Mouse (Mus musculus): Measurements from ENCODE around the gene Bend3. TPM values are rescaled to one million over a fixed set of nuclear protein-coding genes. Genes with fewer than 3 reads are reported as not detected.
A peak's percentile ranks its signal among the peaks of the same experiment; 100 is the strongest.

Gene Bend3
- polyA plus RNA-seq, 1 experiment from 2014 or later: 2.3 TPM

DNA sequence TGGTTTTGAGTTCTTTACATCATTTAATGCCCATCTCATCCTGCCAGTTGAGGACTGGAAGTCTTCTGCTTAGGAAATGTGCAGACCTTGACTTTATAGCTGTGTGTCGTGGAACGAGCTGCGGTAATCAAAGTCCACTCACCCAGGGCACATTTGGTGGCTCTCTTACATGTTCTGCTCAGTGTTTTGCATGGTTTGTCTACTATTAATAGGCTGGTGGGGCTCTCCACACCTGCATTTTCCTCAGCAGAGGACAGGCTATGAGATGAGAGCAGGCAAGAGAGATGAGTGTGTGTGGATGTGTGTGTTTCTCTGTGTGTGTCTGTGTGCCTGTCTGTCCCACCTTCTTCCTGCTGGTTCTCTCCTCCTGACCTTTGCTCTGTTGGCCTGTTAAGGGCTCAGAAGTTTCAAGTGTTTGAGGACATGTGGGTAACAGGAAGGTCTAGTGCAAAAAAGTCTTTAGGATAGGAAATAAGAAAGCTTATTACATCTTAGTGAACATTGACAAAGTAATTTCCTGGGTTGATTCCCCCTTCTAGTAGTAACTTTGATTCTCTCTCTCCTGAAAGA is 8.9 kb downstream of the Bend3 start:
- no peaks in the 10 kb centered on the region for H3K9me3 ChIP-seq (ENCODE audit: control insufficient read depth, low read length)
- H3K4me1 ChIP-seq (replicated peaks; ENCODE audit: control insufficient read depth, insufficient read depth, low read length): peaks cover 29% of the 10 kb centered on the region
- no peak overlapping the region for H3K4me2 ChIP-seq (ENCODE audit: low read depth, low read length)
- WGBS: 82% methylated on average over 3 of the region's 3 CpGs
- no peak overlapping the region for H3K27ac ChIP-seq (ENCODE audit: low read length)
- H3K27me3 ChIP-seq (ENCODE audit: control insufficient read depth, insufficient read depth, low read depth, low read length): no peaks in the 10 kb centered on the region
- no peak overlapping the region for H3K9ac ChIP-seq (ENCODE audit: low read length)
- H3K4me3 ChIP-seq (ENCODE audit: low read length): no peak overlapping the region
- no peaks in the 10 kb centered on the region for H3K36me3 ChIP-seq (ENCODE audit: control insufficient read depth, insufficient read depth, low read length)
- ATAC-seq (ENCODE audit: low read depth): no peak

DNA sequence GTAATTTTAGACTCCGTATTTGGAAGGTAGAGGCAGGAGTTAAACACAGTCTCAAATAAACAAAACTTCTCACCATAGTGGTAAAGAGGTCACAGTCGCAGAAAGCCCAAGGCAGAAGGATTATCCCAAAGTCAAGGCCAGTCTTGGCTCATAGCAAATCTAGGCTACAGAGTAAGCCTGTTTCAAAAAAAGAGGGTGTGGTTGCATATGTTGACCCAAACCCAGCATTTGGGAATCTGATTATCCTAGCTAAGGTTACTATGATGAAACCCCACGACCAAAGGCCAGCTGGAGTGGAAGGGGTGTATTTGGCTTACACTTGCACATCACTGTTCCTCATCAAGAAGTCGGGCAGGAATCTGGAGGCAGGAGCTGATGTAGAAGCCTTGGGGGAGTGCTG is 9.6 kb downstream of the Bend3 start:
- Histone ChIP-seq H3K9ac (ENCODE audit: low read length) (no peak overlapping the region), H3K36me3 (ENCODE audit: control insufficient read depth, insufficient read depth, low read length) (no peaks in the 10 kb centered on the region), H3K4me1 (replicated peaks; ENCODE audit: control insufficient read depth, insufficient read depth, low read length) (peaks cover 22% of the 10 kb centered on the region), H3K9me3 (ENCODE audit: control insufficient read depth, low read length) (no peaks in the 10 kb centered on the region), H3K4me2 (ENCODE audit: low read depth, low read length) (no peak overlapping the region), H3K4me3 (ENCODE audit: low read length) (no peak overlapping the region), H3K27me3 (ENCODE audit: control insufficient read depth, insufficient read depth, low read depth, low read length) (no peaks in the 10 kb centered on the region), H3K27ac (ENCODE audit: low read length) (no peak overlapping the region)
- no peak for ATAC-seq (ENCODE audit: low read depth)
- 65% methylated on average over 4 of the region's 4 CpGs for WGBS

GRCm38 (mm10) chr10:43489139-43489538 is 10.5 kb downstream of the Bend3 start:
- H3K4me2 ChIP-seq (ENCODE audit: low read depth, low read length): no peak overlapping the region
- 77% methylated on average over 7 of the region's 7 CpGs for WGBS
- H3K4me1 ChIP-seq (replicated peaks; ENCODE audit: control insufficient read depth, insufficient read depth, low read length): peaks cover 16% of the 10 kb centered on the region; the same call in 1 of the 2 replicates
- H3K9ac ChIP-seq (ENCODE audit: low read length): no peak overlapping the region
- no peak overlapping the region for H3K4me3 ChIP-seq (ENCODE audit: low read length)
- H3K9me3 ChIP-seq (ENCODE audit: control insufficient read depth, low read length): no peaks in the 10 kb centered on the region
- no peak for ATAC-seq (ENCODE audit: low read depth)
- no peaks in the 10 kb centered on the region for H3K27me3 ChIP-seq (ENCODE audit: control insufficient read depth, insufficient read depth, low read depth, low read length)
- 0 out of 2 replicates have a peak overlapping the region, but pooled peaks have one; percentile 4 for H3K27ac ChIP-seq (ENCODE audit: low read length)
- H3K36me3 ChIP-seq (ENCODE audit: control insufficient read depth, insufficient read depth, low read length): no peaks in the 10 kb centered on the region

DNA sequence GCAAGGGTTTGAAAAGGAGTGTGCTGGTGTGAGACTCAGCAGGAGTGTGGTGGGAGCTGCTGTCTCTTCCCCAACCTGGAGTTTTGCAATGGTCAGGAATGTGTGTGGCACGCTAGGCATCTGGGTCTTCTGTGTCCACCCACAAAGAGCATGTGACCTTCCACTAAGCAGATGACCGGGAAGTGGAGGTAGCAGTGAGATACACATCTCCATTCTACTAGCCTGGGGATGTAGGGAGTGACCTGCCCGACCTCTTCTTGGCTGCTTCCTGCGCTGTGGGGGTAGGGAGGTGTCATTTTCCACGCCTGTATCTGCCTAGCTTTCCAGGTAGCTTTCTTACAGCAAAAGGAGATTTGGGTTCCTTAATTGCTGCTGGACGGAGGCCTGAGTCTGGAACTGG is 10.9 kb downstream of the Bend3 start:
- Histone ChIP-seq H3K4me3 (ENCODE audit: low read length) (no peak overlapping the region), H3K9me3 (ENCODE audit: control insufficient read depth, low read length) (no peaks in the 10 kb centered on the region), H3K36me3 (ENCODE audit: control insufficient read depth, insufficient read depth, low read length) (no peaks in the 10 kb centered on the region), H3K4me1 (replicated peaks; ENCODE audit: control insufficient read depth, insufficient read depth, low read length) (peaks cover 15% of the 10 kb centered on the region; the same call in 1 of the 2 replicates), H3K9ac (ENCODE audit: low read length) (no peak overlapping the region), H3K27ac (ENCODE audit: low read length) (peak overlapping the region; percentile 4; the same call in 1 of the 2 replicates), H3K4me2 (ENCODE audit: low read depth, low read length) (no peak overlapping the region), H3K27me3 (ENCODE audit: control insufficient read depth, insufficient read depth, low read depth, low read length) (no peaks in the 10 kb centered on the region)
- 26% methylated on average over 6 of the region's 6 CpGs for WGBS
- ATAC-seq (ENCODE audit: low read depth): peak; percentile 71; the same call in 1 of the 2 replicates

DNA sequence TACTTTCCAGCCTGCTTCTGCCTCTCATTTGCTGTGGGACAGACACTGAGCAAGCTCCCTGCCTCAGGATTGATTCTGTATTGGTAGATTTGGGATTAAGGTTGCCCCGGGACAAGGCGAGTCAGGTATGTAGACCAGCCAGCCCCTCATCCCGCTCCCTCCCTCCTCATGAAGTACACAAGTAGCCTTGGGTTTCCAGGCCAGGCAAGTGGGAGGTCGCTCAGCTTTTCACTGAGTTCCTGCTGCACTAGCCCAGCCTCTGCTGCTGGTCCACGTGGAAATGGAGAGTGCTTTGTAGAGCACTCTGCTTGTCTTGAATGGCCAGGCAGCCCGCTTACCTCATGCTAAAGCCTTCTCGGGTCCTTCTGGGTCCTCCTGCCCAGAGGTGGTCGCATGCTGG is 11.4 kb downstream of the Bend3 start:
- WGBS: 50% methylated on average over 8 of the region's 8 CpGs
- H3K9ac ChIP-seq (ENCODE audit: low read length): no peak overlapping the region
- H3K27me3 ChIP-seq (ENCODE audit: control insufficient read depth, insufficient read depth, low read depth, low read length): no peaks in the 10 kb centered on the region
- ATAC-seq (ENCODE audit: low read depth): peak; percentile 47
- peaks cover 15% of the 10 kb centered on the region; the same call in 1 of the 2 replicates for H3K4me1 ChIP-seq (replicated peaks; ENCODE audit: control insufficient read depth, insufficient read depth, low read length)
- 0 out of 2 replicates have a peak overlapping the region, but pooled peaks have one; percentile 4 for H3K27ac ChIP-seq (ENCODE audit: low read length)
- H3K36me3 ChIP-seq (ENCODE audit: control insufficient read depth, insufficient read depth, low read length): no peaks in the 10 kb centered on the region
- H3K4me2 ChIP-seq (ENCODE audit: low read depth, low read length): no peak overlapping the region
- H3K9me3 ChIP-seq (ENCODE audit: control insufficient read depth, low read length): no peaks in the 10 kb centered on the region
- no peak overlapping the region for H3K4me3 ChIP-seq (ENCODE audit: low read length)

- Histone ChIP-seq H3K27me3 (ENCODE audit: control insufficient read depth, insufficient read depth, low read depth, low read length) (no peaks in the 10 kb centered on the region), H3K4me3 (ENCODE audit: low read length) (no peak overlapping the region), H3K27ac (ENCODE audit: low read length) (no peak overlapping the region), H3K9me3 (ENCODE audit: control insufficient read depth, low read length) (no peaks in the 10 kb centered on the region), H3K9ac (ENCODE audit: low read length) (no peak overlapping the region), H3K4me2 (ENCODE audit: low read depth, low read length) (no peak overlapping the region), H3K4me1 (replicated peaks; ENCODE audit: control insufficient read depth, insufficient read depth, low read length) (peaks cover 15% of the 10 kb centered on the region; the same call in 1 of the 2 replicates), H3K36me3 (ENCODE audit: control insufficient read depth, insufficient read depth, low read length) (no peaks in the 10 kb centered on the region; the same call in 1 of the 2 replicates)
- no peak for ATAC-seq (ENCODE audit: low read depth)
- 78% methylated on average over 5 of the region's 5 CpGs for WGBS
Measured at GRCm38 (mm10) chr10:43490846-43491245, 12.2 kb downstream of the Bend3 start.

- Histone ChIP-seq H3K9me3 (ENCODE audit: control insufficient read depth, low read length) (no peaks in the 10 kb centered on the region), H3K36me3 (ENCODE audit: control insufficient read depth, insufficient read depth, low read length) (peaks cover 13% of the 10 kb centered on the region), H3K27me3 (ENCODE audit: control insufficient read depth, insufficient read depth, low read depth, low read length) (no peaks in the 10 kb centered on the region), H3K9ac (ENCODE audit: low read length) (no peak overlapping the region), H3K4me2 (ENCODE audit: low read depth, low read length) (no peak overlapping the region), H3K27ac (ENCODE audit: low read length) (no peak overlapping the region), H3K4me3 (ENCODE audit: low read length) (no peak overlapping the region), H3K4me1 (replicated peaks; ENCODE audit: control insufficient read depth, insufficient read depth, low read length) (no peaks in the 10 kb centered on the region)
- 92% methylated on average over 4 of the region's 4 CpGs for WGBS
- ATAC-seq (ENCODE audit: low read depth): no peak
Measured at GRCm38 (mm10) chr10:43502599-43502998, 24.0 kb downstream of the Bend3 start.

DNA sequence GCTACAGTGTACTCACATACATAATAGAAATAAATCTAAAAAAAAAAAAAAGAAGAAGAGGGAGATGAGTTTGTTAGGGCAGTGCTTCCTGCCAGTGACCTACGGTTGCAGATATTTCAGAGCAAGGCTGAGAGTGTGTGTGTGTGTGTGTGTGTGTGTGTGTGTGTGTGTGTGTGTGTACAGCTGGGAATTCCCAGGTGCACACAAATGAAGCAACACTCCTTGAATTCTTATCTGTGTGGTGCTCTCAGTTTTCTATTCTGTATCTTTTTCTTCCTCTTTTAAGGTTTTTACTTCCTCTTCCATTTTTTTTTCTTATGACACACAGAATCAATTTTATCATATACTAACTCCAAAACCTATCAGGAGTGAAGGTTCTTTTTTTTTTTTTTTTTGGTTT is 25.7 kb downstream of the Bend3 start:
- no peak for ATAC-seq (ENCODE audit: low read depth)
- no peaks in the 10 kb centered on the region for H3K9me3 ChIP-seq (ENCODE audit: control insufficient read depth, low read length)
- no peak overlapping the region for H3K4me3 ChIP-seq (ENCODE audit: low read length)
- H3K27ac ChIP-seq (ENCODE audit: low read length): no peak overlapping the region
- H3K27me3 ChIP-seq (ENCODE audit: control insufficient read depth, insufficient read depth, low read depth, low read length): no peaks in the 10 kb centered on the region
- H3K36me3 ChIP-seq (ENCODE audit: control insufficient read depth, insufficient read depth, low read length): peaks cover 5% of the 10 kb centered on the region
- H3K4me2 ChIP-seq (ENCODE audit: low read depth, low read length): no peak overlapping the region
- WGBS: 50% methylated on average over 1 of the region's 1 CpGs
- H3K4me1 ChIP-seq (replicated peaks; ENCODE audit: control insufficient read depth, insufficient read depth, low read length): no peaks in the 10 kb centered on the region
- H3K9ac ChIP-seq (ENCODE audit: low read length): no peak overlapping the region

- H3K36me3 ChIP-seq (ENCODE audit: control insufficient read depth, insufficient read depth, low read length): peaks cover 24% of the 10 kb centered on the region
- H3K9me3 ChIP-seq (ENCODE audit: control insufficient read depth, low read length): no peaks in the 10 kb centered on the region
- no peak overlapping the region for H3K9ac ChIP-seq (ENCODE audit: low read length)
- H3K27ac ChIP-seq (ENCODE audit: low read length): no peak overlapping the region
- WGBS: 69% methylated on average over 4 of the region's 4 CpGs
- H3K4me3 ChIP-seq (ENCODE audit: low read length): no peak overlapping the region
- ATAC-seq (ENCODE audit: low read depth): no peak
- H3K4me2 ChIP-seq (ENCODE audit: low read depth, low read length): no peak overlapping the region
- H3K4me1 ChIP-seq (replicated peaks; ENCODE audit: control insufficient read depth, insufficient read depth, low read length): no peaks in the 10 kb centered on the region
- no peaks in the 10 kb centered on the region for H3K27me3 ChIP-seq (ENCODE audit: control insufficient read depth, insufficient read depth, low read depth, low read length)
Measured at GRCm38 (mm10) chr10:43507051-43507450, 28.4 kb downstream of the Bend3 start.

Data from lung, embryonic 16.5 days (tissue).